Mouse (Mus musculus): ENCODE results near the gene Amdhd2.

DNA sequence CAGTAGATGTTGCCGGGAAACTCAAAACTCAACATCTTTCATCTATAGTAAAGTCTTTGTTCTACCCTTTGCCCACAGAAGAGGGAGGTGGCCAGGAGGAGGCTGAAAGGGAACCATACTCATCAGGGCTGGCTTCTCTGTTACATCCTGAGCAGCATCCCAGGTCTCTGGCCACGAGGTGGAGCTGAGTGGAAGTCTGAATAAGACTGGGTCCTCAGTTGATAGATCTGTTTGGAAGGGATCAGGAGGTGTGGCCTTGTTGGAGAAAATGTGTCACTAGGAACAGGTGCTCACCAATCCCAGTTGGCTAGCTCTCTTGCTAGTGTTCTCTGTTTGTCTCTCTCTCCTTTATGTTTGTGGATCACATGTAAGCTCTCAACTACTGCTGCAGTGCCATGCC, 31.8 kb upstream of the Amdhd2 start:
- TF ChIP-seq CTCF (IDR thresholded peaks at IDR 0.05): no peak
- no peak for TF ChIP-seq POLR2A (IDR thresholded peaks at IDR 0.05; ENCODE audit: insufficient read depth, low read depth, low read length)
- TF ChIP-seq EP300 (IDR thresholded peaks at IDR 0.05; ENCODE audit: insufficient read depth, low read depth, low read length): no peak

Data from heart, adult 2 months (tissue).